Mouse (Mus musculus) ES-Bruce4 (cell line): ENCODE results near the gene Fgfr2. TPM values are rescaled to one million over a fixed set of nuclear protein-coding genes. Genes with fewer than 3 reads are reported as not detected.
"Not testable (repeated sequence)": the region's sequence is repeated elsewhere in the genome, so short reads cannot be mapped to it uniquely, and the experiment has no call there.

ENCODE experiments used
- H3K27ac ChIP-seq: 2 replicates; pipeline ENCODE4 v1.5.1; 2012; ENCODE audit warnings: low read length, inconsistent platforms; ENCODE audit not compliant: insufficient read depth
- H3K27me3 ChIP-seq: 2 replicates; pipeline ENCODE4 v1.6.1; 2012; ENCODE audit warnings: mild to moderate bottlenecking, low read length, inconsistent platforms; ENCODE audit not compliant: control insufficient read depth, poor library complexity, insufficient read depth, severe bottlenecking
- H3K36me3 ChIP-seq: 2 replicates; pipeline ENCODE4 v1.6.1; 2012; ENCODE audit warnings: inconsistent platforms, mild to moderate bottlenecking, low read length, moderate library complexity; ENCODE audit not compliant: control insufficient read depth, poor library complexity, insufficient read depth, severe bottlenecking
- H3K4me1 ChIP-seq: one replicate; pipeline ENCODE4 v1.8.1; 2011; ENCODE audit warnings: low read length; ENCODE audit not compliant: control insufficient read depth, insufficient read depth
- H3K4me3 ChIP-seq: 2 replicates; pipeline ENCODE4 v1.5.1; 2011; ENCODE audit warnings: low read depth, mild to moderate bottlenecking, low read length
- H3K9ac ChIP-seq: 2 replicates; pipeline ENCODE4 v1.6.1; 2012; ENCODE audit warnings: low read depth, mild to moderate bottlenecking, inconsistent platforms; ENCODE audit not compliant: poor library complexity, severe bottlenecking
- H3K9me3 ChIP-seq: replicated peaks from 2 replicates; pipeline ENCODE4 v1.6.1; 2012; ENCODE audit warnings: mild to moderate bottlenecking, low read length, inconsistent platforms; ENCODE audit not compliant: control insufficient read depth, poor library complexity, insufficient read depth, severe bottlenecking
- CTCF ChIP-seq: IDR thresholded peaks from one replicate; pipeline ENCODE4 v1.8.1; 2011; ENCODE audit warnings: low read depth, low read length
- EP300 ChIP-seq: IDR thresholded peaks from 2 replicates; pipeline ENCODE4 v1.6.1; 2011; ENCODE audit warnings: low read depth, low read length; ENCODE audit not compliant: insufficient read depth
- POLR2A ChIP-seq: IDR thresholded peaks from one replicate; pipeline ENCODE4 v1.8.1; 2011; ENCODE audit warnings: low read length; ENCODE audit not compliant: insufficient read depth
- polyA plus RNA-seq: library from polyadenylated mRNA; stranded (reverse); fragments of >200 nt; gene quantifications from 2 replicates; pipeline ENCODE4 v1.2.4, GENCODE M21; 2011; ENCODE audit warnings: low read depth; ENCODE audit not compliant: missing spikeins, insufficient read depth, insufficient read length

The Fgfr2 gene
- polyA plus RNA-seq, 1 experiment, result 34.8 TPM

- Histone ChIP-seq H3K9me3 (no peaks in the 10 kb centered on the region), H3K27ac (no peak overlapping the region), H3K4me1 (peaks cover under 1% of the 10 kb centered on the region), H3K4me3 (no peak overlapping the region), H3K36me3 (no peaks in the 10 kb centered on the region), H3K27me3 (no peaks in the 10 kb centered on the region), H3K9ac (no peak overlapping the region)
- TF ChIP-seq EP300 (no peak), CTCF (no peak), POLR2A (no peak)
These were observed 454.5 kb downstream of the Fgfr2 start for GRCm38 (mm10) chr7:132668604-132669003.

DNA sequence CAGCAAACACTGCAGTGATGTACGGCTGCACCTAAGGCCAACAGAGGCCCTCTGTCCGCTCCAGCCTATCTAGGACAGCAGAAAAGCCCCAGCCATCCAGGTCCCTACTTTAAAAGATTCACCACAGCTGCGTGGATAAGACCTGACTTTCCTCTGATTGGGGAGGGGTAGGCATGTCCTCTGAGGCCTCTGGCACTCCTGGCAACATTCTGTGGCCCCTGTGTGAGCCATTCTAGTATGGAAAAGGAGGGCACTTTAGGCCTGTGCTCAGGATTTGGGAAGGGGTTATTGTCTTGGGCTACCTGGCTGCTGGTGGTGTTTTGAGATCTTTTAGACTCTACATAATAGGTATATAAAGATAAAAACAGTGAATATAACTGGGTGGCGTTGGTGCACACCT is 456.6 kb downstream of the Fgfr2 start:
- H3K27me3 ChIP-seq, result no peaks in the 10 kb centered on the region
- no peaks in the 10 kb centered on the region for H3K9me3 ChIP-seq
- H3K4me1 ChIP-seq, result no peaks in the 10 kb centered on the region
- TF ChIP-seq EP300 (no peak), CTCF (no peak), POLR2A (no peak)
- H3K9ac ChIP-seq, result no peak overlapping the region
- no peak overlapping the region for H3K27ac ChIP-seq
- no peak overlapping the region for H3K4me3 ChIP-seq
- no peaks in the 10 kb centered on the region for H3K36me3 ChIP-seq

GRCm38 (mm10) chr7:132665664-132666382 is 457.3 kb downstream of the Fgfr2 start:
- no peak for TF ChIP-seq POLR2A
- TF ChIP-seq EP300, result no peak
- no peak for TF ChIP-seq CTCF
- no peak overlapping the region for H3K27ac ChIP-seq
- H3K9me3 ChIP-seq, result no peaks in the 10 kb centered on the region
- no peak overlapping the region for H3K9ac ChIP-seq
- no peaks in the 10 kb centered on the region for H3K27me3 ChIP-seq
- H3K36me3 ChIP-seq, result no peaks in the 10 kb centered on the region
- H3K4me3 ChIP-seq, result no peak overlapping the region
- H3K4me1 ChIP-seq, result no peaks in the 10 kb centered on the region

GRCm38 (mm10) chr7:132664815-132665214 is 458.3 kb downstream of the Fgfr2 start:
- H3K9ac ChIP-seq, result no peak overlapping the region
- H3K4me1 ChIP-seq, result no peaks in the 10 kb centered on the region
- no peak overlapping the region for H3K4me3 ChIP-seq
- no peak overlapping the region for H3K27ac ChIP-seq
- H3K36me3 ChIP-seq, result no peaks in the 10 kb centered on the region
- H3K9me3 ChIP-seq, result no peaks in the 10 kb centered on the region
- TF ChIP-seq CTCF, result no peak
- no peak for TF ChIP-seq EP300
- no peak for TF ChIP-seq POLR2A
- H3K27me3 ChIP-seq, result no peaks in the 10 kb centered on the region

DNA sequence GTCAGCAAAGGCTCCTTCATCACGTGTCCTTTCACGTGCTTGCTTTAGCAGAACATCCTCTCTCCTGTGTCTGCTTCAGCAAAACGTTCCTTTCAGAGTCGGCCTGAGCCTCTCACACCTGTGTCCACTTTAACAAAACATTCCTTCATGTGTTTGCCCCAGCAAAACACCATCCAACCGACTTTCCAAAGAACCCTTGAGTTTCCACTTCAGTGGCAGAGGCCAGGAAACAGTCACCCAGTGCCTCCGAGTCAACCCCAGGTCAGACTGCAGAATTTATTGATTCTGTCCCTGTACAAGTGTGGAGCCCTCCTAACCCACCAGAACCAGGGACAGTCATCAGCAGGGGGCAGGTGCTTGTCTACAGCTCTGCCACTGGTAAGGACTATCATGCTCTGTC is 460.3 kb downstream of the Fgfr2 start:
- H3K4me1 ChIP-seq, H3K27me3 ChIP-seq, H3K36me3 ChIP-seq, H3K9me3 ChIP-seq, H3K27ac ChIP-seq, H3K9ac ChIP-seq, H3K4me3 ChIP-seq: not testable (repeated sequence)

DNA sequence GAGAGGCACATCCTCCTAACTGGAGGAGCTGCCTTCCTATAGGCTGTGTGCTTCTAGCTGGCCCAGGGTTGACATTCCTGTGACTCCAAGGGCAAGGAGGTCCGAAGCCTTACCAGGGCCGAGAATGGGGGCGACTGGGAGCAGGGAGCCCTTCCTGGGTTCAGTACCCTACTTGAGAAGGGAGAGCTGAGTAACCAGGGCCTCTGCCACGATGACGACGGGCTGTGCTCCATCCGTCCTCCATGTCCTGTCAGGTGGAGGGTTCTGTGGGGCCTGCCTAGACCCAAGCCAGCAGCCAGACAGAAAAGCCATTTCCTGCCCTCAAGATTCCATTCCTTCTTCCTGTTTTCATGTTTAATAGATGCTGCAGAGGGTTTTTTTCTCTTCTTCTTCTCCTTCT is 463.5 kb downstream of the Fgfr2 start:
- H3K36me3 ChIP-seq, result no peaks in the 10 kb centered on the region

More for the DNA sequence above, 463.5 kb downstream of the Fgfr2 start:
- no peak overlapping the region for H3K4me3 ChIP-seq
- H3K4me1 ChIP-seq, result no peaks in the 10 kb centered on the region
- H3K27ac ChIP-seq, result no peak overlapping the region
- no peaks in the 10 kb centered on the region for H3K27me3 ChIP-seq
- no peak for TF ChIP-seq POLR2A
- TF ChIP-seq CTCF, result no peak
- no peak for TF ChIP-seq EP300
- H3K9me3 ChIP-seq, result no peaks in the 10 kb centered on the region
- H3K9ac ChIP-seq, result no peak overlapping the region
